Mouse (Mus musculus) testis, postnatal 14 days (tissue): ENCODE measurements around the gene Gskip.

ENCODE experiments used
- DNase-seq: peaks from one replicate; pipeline ENCODE4 v3.0.0; 2021; ENCODE audit warnings: low spot score

Gene Gskip

DNA sequence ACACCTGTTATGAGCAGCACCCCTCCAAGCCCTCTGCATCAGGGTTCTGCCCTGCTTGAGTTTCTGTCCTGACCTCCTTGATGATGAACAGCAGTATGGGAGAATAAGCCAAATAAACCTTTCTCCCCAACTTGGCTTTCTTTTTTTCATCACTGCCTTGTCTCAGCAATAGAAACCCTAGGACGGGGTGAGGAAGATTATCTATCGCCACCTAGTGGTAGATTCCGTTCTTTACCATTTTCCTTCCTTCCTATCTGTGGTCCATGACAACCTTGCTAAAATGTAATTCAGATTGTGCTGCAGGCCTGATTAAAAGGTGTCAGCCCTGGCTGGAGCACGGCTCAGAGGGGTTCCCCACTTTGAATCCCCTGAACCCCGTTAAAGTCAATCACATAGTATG is 38.0 kb downstream of the Gskip start:
- no peak for DNase-seq

DNA sequence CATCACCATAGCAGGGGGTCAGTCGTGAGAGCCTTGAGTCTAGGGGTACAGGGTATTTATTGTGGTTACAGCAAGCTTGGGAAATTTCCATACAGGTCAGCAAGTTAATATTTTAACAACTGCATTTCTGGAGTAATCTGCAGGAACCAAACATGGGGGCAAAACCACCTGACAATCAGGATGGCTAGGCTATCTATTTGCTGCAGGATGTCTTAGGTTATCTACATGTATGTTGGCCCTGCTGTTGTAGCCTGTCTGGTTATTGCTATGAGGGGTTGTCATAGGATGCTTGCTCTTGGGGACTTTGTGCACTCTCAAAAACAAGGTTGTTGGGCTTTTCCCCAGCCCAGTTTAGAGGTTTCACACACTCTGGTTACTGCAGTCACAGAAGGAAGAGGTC is 40.0 kb downstream of the Gskip start:
- DNase-seq: no peak

DNA sequence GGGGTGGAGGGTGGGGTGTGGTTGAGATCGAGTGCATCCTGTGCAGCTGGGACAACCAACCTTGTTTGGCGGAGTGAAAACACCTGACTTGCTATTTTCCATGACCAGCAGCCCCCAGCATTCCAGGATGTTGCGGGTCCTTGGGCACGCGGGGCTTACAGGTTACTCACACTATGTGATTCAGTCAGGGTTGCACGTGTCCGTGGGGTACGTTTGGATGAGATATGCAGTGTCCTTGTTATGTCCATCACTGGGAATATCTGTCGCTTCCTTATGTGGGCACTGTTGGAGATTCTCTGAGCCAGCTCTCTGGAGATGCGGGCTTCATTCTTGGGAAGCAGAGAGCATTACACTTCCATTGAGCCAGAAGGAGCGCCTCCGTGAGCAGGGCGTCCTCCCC is 41.1 kb downstream of the Gskip start:
- DNase-seq: no peak

DNA sequence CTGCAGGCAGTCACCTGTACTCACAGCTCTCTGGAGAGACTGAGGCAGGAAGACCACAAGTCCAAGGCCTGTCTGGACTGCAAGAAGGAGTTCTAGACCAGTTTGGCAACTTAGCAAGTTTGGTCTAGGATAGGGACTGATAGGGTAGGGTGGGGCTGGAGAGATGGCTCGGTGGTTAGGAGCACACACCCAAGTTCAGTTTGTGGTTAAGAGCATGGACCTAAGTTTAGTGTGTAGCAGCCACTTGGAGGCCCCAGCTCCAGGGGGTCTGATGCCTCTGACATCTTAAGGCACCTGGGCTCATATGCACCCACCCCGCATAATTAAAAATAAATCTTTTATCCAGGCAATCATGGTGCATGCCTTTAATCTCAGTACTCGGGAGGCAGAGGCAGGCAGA is 42.6 kb downstream of the Gskip start:
- no peak for DNase-seq

DNA sequence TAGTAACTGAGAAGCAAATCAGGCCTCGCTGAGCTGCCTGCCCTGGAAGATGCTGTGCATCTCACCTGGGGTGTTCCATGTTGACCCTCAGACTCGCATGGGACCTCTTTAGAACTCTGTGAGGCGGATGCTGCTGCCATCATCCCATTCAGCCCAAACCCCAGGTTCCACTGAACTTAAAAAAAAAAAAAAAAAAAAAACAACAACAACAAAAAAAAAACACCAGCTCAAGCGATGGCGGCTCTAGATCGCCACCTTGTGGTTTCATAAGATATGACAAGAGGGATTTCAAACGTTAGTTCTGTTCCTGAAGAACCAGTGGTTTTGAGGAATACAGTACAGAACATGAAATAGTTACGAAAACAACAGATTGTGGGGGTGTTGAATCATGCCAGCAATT is 43.3 kb downstream of the Gskip start:
- DNase-seq: no peak

DNA sequence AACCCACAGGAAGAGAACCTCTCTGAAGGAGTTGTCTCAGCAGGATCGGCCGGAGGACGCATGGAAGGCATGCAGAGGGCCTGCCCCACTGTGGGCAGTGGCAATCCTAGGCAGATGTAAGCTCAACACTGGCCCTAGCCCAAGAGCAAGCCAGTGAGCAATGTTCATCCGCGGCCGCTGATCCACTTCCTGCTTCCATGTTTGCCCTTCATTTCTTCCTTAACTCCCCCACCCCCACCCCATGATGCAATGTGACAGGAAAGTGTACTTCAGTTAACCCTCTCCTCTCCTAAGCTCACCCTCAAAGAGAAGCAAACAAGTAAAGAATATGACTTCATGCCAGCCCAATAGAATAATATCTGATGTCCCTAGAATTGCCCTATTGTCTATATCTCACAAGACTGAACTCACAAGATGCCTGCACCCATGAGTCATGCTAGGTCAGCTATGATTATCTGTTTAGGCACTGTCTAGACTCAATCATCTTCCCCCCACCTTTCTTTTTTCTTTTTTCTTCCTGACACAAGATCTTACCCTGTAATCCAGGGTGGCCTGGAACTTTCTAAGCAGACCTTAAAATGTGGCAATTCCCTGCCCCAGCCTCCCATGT is 46.3 kb downstream of the Gskip start:
- DNase-seq: no peak

DNA sequence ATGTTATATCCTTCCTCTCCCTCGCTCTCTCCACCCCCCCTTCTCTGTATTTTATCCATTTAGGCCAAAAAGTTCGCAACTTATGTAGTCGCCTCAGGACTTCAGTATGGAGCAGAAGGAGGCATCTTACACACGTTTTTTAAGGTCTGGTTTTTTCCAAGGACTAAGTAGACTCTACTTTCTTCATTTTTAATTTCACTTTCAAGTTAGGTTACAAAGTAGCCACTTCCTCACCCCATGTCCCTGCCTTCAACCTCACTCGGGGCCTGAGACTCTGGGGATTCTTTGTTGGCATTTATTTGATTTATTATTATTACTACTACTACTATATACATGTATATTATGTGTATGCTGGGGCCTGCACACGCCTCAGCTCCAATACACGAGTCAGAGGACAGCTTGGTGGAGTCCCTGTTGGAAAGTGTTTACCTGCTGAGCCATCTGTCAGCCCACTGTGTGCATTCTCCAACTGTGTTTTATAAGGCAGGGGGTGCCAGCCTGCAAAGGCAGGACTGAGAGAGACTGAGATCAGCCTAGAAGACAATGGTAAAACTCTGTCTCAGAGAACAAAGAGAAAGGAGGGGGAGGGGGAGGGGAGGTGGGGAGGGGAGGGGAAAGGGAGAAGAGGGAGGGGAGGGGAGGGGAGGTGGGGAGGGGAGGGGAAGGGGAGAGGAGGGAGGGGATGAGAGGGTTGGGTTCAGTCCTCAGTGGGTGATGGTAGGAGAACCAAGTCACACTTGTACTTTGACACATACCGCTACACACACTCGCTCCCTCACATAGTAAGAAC is 48.9 kb downstream of the Gskip start:
- no peak for DNase-seq

DNA sequence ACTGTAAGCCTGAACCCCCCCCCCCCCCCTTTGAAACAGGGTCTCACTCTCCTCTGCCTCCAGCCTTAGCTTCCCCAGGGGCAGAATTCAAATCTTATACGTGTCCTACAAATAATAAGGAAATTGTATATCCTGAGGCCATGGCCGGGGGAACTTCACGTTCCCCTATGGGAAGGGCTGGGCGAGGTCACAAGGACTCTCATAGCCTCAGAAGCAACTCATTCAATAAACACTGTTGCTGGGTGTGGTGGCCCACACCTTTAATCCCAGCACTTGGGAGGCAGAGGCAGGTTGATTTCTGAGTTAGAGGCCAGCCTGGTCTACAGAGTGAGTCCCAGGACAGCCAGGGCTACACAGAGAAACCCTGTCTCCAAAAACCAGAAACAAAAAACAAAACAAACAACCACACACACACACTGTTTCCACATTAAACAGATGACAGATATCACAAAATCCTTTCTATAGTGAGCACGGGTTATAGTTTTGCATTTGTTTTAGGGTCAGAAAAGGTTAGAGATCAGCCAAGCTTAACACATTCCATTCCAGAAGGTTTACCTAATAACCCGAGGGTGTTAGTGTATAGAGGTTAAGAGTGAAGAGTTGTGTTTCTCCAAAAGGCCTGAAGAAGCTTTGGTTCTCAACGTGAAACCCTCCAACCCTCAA is 50.7 kb downstream of the Gskip start:
- DNase-seq: no peak

DNA sequence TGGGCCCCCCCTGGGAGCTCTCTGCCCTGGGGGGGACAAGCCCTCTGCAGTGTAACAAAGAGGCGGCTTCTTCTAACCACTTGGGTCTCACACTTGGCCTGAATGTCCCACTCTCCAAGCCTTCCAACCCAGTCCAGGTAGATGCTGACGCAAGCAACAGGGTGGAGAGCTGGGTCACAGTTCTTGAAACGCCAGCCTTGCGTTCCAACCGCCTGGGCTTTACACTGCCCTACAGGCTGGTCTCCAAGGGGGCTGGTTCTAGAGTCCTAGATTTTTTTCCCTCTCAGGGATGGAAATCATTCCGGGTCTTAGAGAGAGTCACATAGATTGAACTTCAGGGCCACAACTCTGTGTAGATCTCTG is 51.2 kb downstream of the Gskip start:
- DNase-seq: no peak

DNA sequence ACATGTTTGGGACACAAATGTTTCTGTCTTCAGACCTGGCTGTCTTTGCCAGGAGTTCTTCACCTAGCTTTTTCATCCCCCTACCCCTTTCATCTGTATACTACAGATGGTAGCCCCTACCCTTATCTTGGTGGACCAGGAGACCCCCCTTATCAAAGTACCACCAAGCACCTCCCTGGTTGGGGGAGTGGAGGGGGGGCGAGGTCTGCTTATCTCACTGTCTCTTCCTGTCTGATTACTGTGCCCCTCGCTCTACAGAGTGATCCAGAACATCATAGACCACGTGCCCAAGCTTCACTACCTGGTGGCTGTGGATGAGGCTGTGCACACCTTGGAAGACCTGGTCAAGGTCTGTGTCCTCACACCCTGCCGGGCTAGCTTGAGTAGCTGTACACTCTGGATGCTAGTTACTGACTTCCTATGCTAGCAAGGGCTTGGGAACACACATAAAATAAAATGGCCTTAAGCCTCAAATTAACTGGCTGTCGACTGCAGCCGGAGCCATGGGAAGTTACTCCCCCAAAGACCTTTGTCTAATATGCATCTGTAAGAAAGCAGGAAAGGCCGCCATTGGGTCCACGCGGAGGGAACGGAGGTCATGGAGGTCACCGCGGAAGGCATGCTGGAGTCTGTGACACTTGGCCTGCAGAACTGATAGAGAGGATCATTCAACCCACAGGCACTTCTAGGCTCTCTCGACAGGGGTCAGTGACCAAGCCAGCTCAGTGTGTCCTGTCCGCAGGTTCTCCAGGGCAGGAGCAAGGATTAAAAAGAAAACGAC is 53.9 kb downstream of the Gskip start:
- DNase-seq: no peak

DNA sequence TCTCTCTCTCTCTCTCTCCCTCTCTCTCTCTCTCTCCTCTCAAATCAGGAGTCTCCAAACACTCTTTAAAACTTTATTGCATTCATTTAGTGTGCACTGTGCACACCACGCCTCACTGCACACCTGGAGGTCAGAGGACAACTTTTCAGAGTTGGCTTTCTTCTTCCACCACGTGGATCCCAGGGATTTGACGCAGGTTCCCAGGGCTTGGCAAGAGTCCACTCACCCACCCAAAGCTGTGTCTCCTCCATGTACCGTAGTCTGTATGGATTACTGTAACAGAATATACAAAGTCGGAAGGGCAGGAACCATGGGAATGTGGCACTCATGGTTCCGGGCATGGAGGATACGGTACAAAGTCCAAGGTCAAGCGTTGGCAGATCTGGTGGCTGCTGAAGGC is 55.0 kb downstream of the Gskip start:
- DNase-seq: no peak

DNA sequence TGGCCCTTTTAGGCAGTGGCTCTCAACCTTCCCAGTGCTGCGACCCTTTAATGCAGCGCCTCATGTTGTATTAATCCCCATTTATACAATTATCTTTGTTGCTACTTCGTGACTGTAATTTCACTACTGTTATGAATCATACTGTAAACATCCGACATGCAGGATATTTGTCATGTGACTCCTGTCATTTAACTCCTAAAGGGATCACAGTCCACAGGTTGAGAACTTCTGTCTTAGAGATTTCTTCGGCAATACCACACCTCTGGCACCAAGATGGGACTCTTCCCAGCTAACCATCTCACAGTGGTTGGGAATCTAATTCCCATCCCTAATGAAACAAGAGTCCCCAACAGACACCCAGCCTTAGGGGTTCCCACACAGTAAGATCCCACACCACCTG is 63.5 kb downstream of the Gskip start:
- DNase-seq: no peak
